Mouse (Mus musculus): Measurements from ENCODE around the gene Scd3. TPM values are rescaled to one million over a fixed set of nuclear protein-coding genes. Genes with fewer than 3 reads are reported as not detected.

Scd3 gene
- total RNA-seq, 2 experiments from 2014 or later: not detected

DNA sequence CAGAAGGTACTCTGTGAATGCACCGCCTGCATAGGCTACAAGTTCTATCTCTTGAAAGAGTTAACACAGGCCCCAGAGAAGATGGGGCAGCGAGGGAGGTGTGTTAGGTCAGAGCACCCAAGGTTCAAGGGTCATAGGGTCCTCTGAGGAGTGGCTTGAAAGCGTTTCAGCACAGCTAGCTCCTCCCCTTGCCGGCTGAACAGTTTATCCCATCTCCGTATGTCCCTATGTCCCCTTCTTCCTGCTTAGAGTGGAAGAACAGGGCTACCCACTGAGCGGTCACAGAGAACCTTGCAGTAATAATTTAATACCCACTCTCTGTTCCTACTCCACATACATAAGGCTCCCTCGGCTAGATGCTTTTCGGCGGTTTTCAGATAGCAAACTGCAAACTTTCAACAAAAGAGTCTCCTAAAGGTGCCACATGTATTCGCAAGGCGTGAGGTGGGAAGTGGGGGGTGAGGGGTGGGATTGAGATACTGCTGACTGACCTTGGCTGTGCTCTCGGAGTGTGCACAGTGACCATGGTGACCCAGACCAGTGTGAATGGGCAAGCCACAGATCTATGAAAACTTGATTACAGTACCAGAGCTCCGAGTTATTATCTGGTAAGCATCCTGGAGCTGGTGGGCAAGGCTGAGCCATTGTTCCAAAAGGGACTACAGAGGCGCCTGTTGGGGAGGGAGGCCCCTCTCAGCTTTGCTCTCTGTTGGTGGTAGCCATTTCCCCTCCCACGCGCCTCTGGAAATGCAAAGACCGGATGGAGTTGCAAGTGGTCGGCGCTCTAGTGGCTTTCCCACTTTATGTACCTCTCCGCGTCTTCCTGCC is 90.1 kb downstream of the Scd3 start, which contains the start of gene Scd2:
Scd2 (plus strand) TSS at position 734 of the 828 bp plus-strand sequence.
- DNase-seq: no peak
- intact Hi-C loops (cut with DNase I): no loop called here

Other genes with a start within 250 kb of the Scd3 start
- under 1 TPM in 1 of 2 experiments, not detected in 1; 0.12 TPM for gene Cpn1, start 216.7 kb upstream of the Scd3 start, total RNA-seq (2021)
- under 1 TPM in 1 of 2 experiments, not detected in 1; 0.15 TPM for gene Cyp2c23, start 174.1 kb upstream of the Scd3 start, total RNA-seq (2021)
- gene Erlin1, start 133.5 kb upstream of the Scd3 start, total RNA-seq (2021): 1 to 10 TPM; 6.0 to 7.3 TPM
- 10 to 100 TPM; 30.2 to 34.0 TPM for gene Chuk, start 95.8 kb upstream of the Scd3 start, total RNA-seq (2021)
- gene Cwf19l1, start 67.4 kb upstream of the Scd3 start, total RNA-seq (2021): 10 to 100 TPM in 1 of 2 experiments, 1 to 10 TPM in 1; 9.0 to 11.6 TPM
- gene Bloc1s2, start 56.8 kb upstream of the Scd3 start, total RNA-seq (2021): 10 to 100 TPM; 12.9 to 15.6 TPM
- gene Pkd2l1, start 10.8 kb upstream of the Scd3 start, total RNA-seq (2021): not detected
- 10 to 100 TPM; 24.8 to 27.2 TPM for gene Scd2, start 90.4 kb downstream of the Scd3 start, total RNA-seq (2021)
- gene Scd4, start 129.8 kb downstream of the Scd3 start, total RNA-seq (2021): 10 to 100 TPM; 13.1 to 14.0 TPM
- gene Scd1, start 204.6 kb downstream of the Scd3 start, total RNA-seq (2021): 10 to 100 TPM; 14.7 to 32.9 TPM

All from heart, postnatal 14 days (tissue).